Mouse (Mus musculus): ENCODE data around the gene Fth1. TPM values are rescaled to one million over a fixed set of nuclear protein-coding genes. Genes with fewer than 3 reads are reported as not detected.

Gene Fth1
- total RNA-seq, 2 experiments from 2014 or later = 2,362 to 2,428 TPM

GRCm38 (mm10) chr19:9989884-9990256 is 9.5 kb downstream of the Fth1 start:
- DNase-seq (ENCODE audit: low spot score in 2 of 2) = no peak

- peak; percentile 86 to 89 for DNase-seq (ENCODE audit: low spot score in 2 of 2)
Measured at GRCm38 (mm10) chr19:9991304-9991703, 10.9 kb downstream of the Fth1 start.

DNA sequence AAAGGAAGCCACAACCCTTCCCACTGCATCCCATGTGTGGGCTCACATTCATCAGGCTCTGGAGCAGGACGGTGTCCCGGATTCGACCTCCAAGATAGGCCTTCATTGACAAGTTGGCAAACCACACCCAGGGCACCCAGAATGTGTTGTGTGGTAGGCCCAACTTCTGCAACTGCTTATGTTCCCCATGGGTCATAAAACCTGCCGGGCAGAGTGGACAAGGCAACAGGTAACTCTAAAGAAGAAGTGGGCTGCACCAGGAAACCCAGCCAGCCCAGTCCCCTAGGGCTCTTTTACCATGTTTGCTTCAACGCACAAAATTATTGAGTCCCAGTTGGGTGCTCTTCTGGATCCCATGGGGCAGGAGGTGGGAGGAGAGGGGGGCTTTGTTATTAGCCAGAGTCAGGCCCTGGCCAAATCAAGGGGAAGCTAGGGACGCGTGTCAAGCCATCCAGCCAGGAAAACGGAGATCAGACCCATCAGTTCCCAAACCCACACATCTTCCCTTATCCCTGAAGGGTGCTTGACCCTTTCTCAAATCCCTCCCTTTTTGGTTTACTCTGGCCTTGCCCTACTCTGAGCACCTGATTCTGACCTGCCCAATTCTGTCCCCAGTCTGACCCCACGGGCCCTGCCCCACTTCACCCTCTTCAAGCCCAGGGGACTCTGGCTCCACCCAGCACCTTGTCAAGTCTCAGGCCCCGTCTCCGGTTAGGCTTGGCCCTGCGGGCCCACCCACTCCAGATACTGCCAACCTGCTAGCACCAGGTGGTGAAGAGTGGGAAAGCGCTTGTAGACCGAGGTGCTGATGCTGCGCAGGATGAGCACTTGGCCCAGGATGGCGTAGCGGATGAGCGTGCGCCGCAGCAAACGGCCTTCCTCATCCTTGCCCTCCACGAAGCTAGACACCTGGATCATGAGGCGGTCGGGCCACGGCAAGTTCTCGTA is 11.9 kb downstream of the Fth1 start:
- DNase-seq (ENCODE audit: low spot score in 2 of 2) = no peak

DNA sequence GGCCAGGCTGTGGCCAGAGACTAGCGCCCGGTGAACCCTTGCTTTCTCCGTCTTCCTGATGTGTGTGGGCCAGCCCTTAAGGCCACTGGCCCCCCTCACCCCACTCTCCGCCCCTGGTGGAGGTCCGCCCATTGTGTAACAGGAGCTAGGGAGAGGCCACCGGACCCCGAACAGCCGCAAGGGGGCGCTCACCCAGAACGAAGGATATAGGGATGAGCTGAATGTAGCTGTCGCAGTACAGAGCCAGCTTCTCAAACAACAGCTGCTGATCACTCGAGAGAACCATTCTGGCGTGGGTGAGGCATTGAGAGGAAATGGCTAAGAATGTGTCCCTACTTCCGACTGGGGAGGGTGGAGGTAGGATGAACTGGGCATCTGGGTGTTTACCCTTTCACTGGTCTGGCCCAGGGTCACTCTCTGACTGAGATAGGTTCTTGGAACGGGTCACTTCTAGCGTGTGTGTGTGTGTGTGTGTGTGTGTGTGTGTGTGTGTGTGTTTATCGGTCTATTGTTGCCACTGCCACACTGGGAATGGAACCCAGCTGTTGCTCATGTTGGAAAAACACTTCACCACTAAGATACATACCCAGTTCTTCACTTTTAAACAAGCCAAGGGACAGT is 12.7 kb downstream of the Fth1 start:
- peak; percentile 73 to 82 for DNase-seq (ENCODE audit: low spot score in 2 of 2)

GRCm38 (mm10) chr19:9997204-9998062 is 17.0 kb downstream of the Fth1 start:
- DNase-seq (ENCODE audit: low spot score in 2 of 2) = no peak

DNA sequence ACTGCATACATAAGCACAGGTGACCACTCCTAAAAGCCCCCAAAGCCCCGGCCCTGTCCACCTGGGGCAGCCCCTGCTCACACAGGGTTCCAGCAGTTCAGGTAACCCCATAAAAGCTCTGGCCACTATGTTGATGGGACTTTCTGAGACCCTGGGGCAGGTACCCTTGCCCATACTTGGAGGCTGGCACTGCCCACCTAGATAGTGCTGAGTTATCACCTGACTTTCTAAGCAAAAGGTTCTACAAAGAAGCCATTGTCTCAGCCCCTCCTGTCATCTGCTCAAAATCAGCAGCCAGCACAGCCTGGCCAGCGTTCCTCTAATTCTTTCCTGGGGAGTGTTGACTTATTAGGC is 17.6 kb downstream of the Fth1 start:
- no peak for DNase-seq (ENCODE audit: low spot score in 2 of 2)

DNA sequence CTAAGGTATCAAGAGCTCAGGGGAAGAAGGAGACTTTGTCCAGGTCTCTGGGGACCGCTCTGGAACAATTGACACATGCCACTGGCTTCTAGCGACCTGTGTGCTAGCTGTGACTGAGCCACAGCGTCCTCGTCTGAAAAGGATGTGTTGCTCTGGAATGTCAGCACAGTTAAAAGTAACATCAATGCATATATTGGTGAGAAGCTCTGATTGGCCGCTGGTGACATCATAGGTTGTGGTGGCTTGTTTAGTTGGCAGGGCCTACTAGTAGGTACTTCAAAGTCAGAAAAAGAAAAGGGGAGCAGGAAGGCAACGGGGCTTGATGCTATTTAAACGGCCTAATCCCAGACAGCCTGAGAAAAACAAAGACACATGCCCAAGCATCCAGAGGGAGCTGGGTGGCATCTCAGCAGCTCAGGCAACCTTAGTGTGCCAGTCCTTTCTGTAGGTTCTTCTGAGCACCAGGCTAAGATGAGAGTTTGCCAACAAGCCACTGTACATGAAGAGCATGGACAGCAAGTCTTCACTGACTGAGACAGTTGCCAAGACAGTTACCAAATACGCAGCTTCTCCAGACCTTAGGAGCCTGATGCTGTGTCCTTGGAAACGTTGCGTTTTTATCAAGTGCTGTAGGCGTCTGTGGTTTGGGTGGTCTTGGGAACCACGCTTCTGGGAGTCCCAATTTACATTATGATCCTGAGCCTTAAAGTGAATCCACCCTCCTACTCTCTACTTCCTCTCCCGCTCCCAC is 18.5 kb downstream of the Fth1 start:
- DNase-seq (ENCODE audit: low spot score in 2 of 2) = no peak

DNA sequence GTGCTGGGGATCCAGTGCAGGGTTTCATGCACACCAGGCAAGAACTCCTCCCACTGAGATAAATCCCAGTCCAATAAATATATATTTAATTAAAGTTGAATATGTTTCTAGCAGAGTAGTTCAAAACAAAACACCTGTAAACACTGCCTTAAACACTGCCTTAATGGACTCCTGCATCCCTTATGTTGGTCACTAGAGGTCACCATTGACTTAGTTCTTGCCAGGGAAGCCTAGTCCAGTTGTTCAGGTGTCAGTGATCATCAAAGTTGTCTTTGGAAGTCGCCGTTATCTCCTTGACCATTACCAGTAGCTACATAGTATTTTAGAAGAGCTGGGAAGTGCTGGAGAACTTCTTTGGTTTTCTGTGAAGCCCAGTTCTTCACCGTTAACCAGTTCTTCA is 19.9 kb downstream of the Fth1 start:
- no peak for DNase-seq (ENCODE audit: low spot score in 2 of 2)

- no peak for DNase-seq (ENCODE audit: low spot score in 2 of 2)
Measured at GRCm38 (mm10) chr19:10001206-10001969, 21.0 kb downstream of the Fth1 start, which contains the start of the genes Best1 and Rab3il1. Gene Best1, minus strand, starts transcription at chr19:10001633. Gene Rab3il1, plus strand, starts transcription at chr19:10001669.

- no peak for DNase-seq (ENCODE audit: low spot score in 2 of 2)
Measured at GRCm38 (mm10) chr19:10003696-10004095, 23.3 kb downstream of the Fth1 start.

GRCm38 (mm10) chr19:10011408-10011807 is 31.0 kb downstream of the Fth1 start:
- DNase-seq (ENCODE audit: low spot score in 2 of 2) = no peak

DNA sequence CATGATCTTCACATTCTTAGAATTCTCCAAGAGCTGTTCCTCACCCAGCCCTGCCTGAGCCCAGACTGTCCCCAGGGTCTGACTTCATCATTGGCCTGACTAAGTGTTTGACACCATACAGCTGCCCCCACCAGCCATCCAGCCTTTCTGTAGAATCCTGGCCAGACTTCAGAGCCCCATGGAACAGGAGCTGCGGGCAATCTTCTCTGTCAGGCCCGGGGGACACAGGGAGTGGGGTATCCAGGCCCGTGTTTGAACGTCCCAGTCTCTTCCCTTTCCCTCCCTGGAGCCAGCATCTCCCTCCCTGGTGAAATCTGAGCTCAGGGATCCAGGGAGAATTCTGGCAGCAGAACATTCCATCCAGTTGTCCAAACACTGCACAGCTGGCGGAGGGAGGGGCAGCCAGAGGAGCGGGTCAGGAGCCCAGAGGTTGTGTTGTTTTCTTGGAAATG is 32.5 kb downstream of the Fth1 start:
- no peak for DNase-seq (ENCODE audit: low spot score in 2 of 2)

GRCm38 (mm10) chr19:10013348-10013747 is 33.0 kb downstream of the Fth1 start:
- DNase-seq (ENCODE audit: low spot score in 2 of 2) = no peak

DNA sequence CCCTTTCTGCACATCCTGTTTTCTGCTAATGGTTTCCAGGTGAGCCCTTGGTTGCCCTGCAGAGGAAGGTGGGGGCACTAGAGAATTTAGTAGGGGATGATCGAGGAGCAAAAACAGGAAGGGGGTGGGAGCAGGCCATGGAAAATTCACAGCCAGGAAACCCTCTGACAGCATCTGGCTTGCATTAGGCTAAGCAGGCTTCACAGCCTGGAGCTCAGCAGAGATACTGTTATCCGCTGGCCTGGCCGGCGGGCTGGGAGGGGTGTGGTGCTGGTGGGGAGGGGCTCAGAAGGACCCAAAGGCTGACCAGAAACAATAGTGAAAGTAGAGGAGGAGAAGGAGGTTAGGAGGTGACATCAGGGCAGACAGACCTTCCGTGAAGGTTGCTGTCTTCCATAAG is 33.5 kb downstream of the Fth1 start:
- DNase-seq (ENCODE audit: low spot score in 2 of 2) = no peak

DNA sequence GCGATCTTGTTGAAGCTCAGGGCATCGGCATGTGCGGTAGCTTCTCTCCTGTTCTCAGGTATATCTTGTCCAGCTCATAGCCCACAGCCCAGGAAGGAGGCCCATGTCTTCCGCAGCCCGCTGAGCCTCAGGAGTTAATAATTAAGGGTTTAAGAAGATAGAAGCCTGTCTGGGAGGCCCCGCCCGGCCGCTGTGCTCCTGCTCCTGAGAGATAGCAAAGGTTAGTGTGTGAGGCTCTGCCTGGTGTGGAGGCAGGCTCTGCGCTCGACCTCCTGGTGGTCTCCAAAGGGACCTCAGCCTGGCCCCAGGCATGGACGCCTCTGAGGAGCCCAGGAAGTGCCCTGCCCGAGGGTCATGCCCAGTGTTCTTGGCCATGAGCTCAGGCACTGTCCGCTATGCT is 34.4 kb downstream of the Fth1 start:
- no peak for DNase-seq (ENCODE audit: low spot score in 2 of 2)

GRCm38 (mm10) chr19:10015442-10015841 is 35.0 kb downstream of the Fth1 start:
- no peak for DNase-seq (ENCODE audit: low spot score in 2 of 2)

DNA sequence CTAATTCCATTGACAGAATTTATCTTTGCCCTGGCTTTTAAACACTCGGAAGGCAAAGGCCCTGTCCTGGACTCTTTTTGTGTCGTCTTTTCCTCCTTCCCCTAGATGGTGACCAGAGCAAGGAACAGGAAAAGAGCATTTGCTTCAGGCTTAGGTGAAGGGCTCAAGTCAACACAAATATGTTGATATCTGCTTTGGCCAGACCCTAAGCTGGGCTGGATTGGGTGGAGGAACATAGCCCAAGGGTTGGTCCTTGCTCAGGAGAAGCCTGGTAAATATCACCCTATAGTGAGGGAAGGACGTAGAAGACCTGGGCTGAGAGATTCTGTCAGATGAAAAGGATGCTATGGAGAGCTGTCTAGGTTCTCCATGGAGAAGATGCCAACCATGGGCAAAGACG is 35.8 kb downstream of the Fth1 start:
- no peak for DNase-seq (ENCODE audit: low spot score in 2 of 2)

GRCm38 (mm10) chr19:10017637-10018526 is 37.5 kb downstream of the Fth1 start:
- DNase-seq (ENCODE audit: low spot score in 2 of 2) = peak; percentile 69 to 77

DNA sequence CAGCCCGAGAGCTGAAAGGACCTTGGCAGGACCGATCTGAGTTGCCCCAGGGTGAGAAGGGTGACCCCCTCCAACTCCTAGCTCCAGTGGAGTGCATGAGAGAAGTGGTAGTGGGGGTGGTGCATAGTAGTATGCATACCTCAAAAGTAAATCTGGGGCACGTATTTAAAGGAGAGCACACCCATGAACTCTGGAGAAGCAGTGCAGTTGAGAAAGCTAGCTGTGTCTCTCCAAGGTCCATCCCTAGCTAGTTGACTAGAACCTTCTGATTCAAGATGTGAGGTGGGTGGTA is 38.1 kb downstream of the Fth1 start:
- DNase-seq (ENCODE audit: low spot score in 2 of 2) = no peak

Data from left cerebral cortex, adult 18-20 months (tissue).